Mouse (Mus musculus): ENCODE data around the gene Shkbp1. TPM values are rescaled to one million over a fixed set of nuclear protein-coding genes. Genes with fewer than 3 reads are reported as not detected.

The Shkbp1 gene
- polyA plus RNA-seq, 1 experiment, result 41.6 TPM

- 95% methylated on average over 8 of the region's 8 CpGs for WGBS
- Histone ChIP-seq H3K4me1 (ENCODE audit: control insufficient read depth, insufficient read depth, low read length) (peaks cover 11% of the 10 kb centered on the region), H3K4me3 (replicated peaks; ENCODE audit: insufficient read depth, low read depth, low read length) (no peak overlapping the region), H3K27ac (ENCODE audit: insufficient read depth, low read length) (no peak overlapping the region), H3K27me3 (ENCODE audit: control insufficient read depth, insufficient read depth, low read length) (peaks cover 1% of the 10 kb centered on the region; the same call in 1 of the 2 replicates)
- TF ChIP-seq CTCF (IDR thresholded peaks at IDR 0.05; ENCODE audit: borderline replicate concordance, insufficient read depth, low read depth, low read length), result no peak
- no peak for DNase-seq
Observed at GRCm38 (mm10) chr7:27327500-27327899, 28.3 kb downstream of the Shkbp1 start.

- no peak for TF ChIP-seq POLR2A (IDR thresholded peaks at IDR 0.05; ENCODE audit: borderline replicate concordance, insufficient read depth, low read length)
- no peak for TF ChIP-seq CTCF (IDR thresholded peaks at IDR 0.05; ENCODE audit: borderline replicate concordance, insufficient read depth, low read depth, low read length)
- H3K4me3 ChIP-seq (replicated peaks; ENCODE audit: insufficient read depth, low read depth, low read length), result no peak overlapping the region
- no peaks in the 10 kb centered on the region; the same call in 1 of the 2 replicates for H3K27me3 ChIP-seq (ENCODE audit: control insufficient read depth, insufficient read depth, low read length)
- H3K4me1 ChIP-seq (ENCODE audit: control insufficient read depth, insufficient read depth, low read length), result peaks cover 11% of the 10 kb centered on the region
- no peak overlapping the region for H3K27ac ChIP-seq (ENCODE audit: insufficient read depth, low read length)
- DNase-seq, result peak; percentile 65 to 75
- 77% methylated on average over 34 of the region's 34 CpGs for WGBS
Observed at GRCm38 (mm10) chr7:27326101-27326880, 29.5 kb downstream of the Shkbp1 start.

GRCm38 (mm10) chr7:27325697-27326096 is 30.1 kb downstream of the Shkbp1 start:
- H3K4me1 ChIP-seq (ENCODE audit: control insufficient read depth, insufficient read depth, low read length), result peaks cover 7% of the 10 kb centered on the region
- no peak overlapping the region for H3K27ac ChIP-seq (ENCODE audit: insufficient read depth, low read length)
- TF ChIP-seq CTCF (IDR thresholded peaks at IDR 0.05; ENCODE audit: borderline replicate concordance, insufficient read depth, low read depth, low read length) (no peak), POLR2A (IDR thresholded peaks at IDR 0.05; ENCODE audit: borderline replicate concordance, insufficient read depth, low read length) (no peak)
- no peaks in the 10 kb centered on the region; the same call in 1 of the 2 replicates for H3K27me3 ChIP-seq (ENCODE audit: control insufficient read depth, insufficient read depth, low read length)
- H3K4me3 ChIP-seq (replicated peaks; ENCODE audit: insufficient read depth, low read depth, low read length), result peak overlapping the region; percentile 12
- DNase-seq, result peak; percentile 61 to 68
- WGBS, result 8% methylated on average over 24 of the region's 24 CpGs

- Histone ChIP-seq H3K27me3 (ENCODE audit: control insufficient read depth, insufficient read depth, low read length) (no peaks in the 10 kb centered on the region), H3K27ac (ENCODE audit: insufficient read depth, low read length) (no peak overlapping the region), H3K4me3 (replicated peaks; ENCODE audit: insufficient read depth, low read depth, low read length) (no peak overlapping the region), H3K4me1 (ENCODE audit: control insufficient read depth, insufficient read depth, low read length) (peaks cover 7% of the 10 kb centered on the region)
- 47% methylated on average over 18 of the region's 20 CpGs for WGBS
- TF ChIP-seq POLR2A (IDR thresholded peaks at IDR 0.05; ENCODE audit: borderline replicate concordance, insufficient read depth, low read length) (no peak), CTCF (IDR thresholded peaks at IDR 0.05; ENCODE audit: borderline replicate concordance, insufficient read depth, low read depth, low read length) (no peak)
- no peak for DNase-seq
Observed at GRCm38 (mm10) chr7:27324928-27325327, 30.9 kb downstream of the Shkbp1 start.

GRCm38 (mm10) chr7:27324161-27324560 is 31.7 kb downstream of the Shkbp1 start:
- Histone ChIP-seq H3K27ac (ENCODE audit: insufficient read depth, low read length) (no peak overlapping the region), H3K4me3 (replicated peaks; ENCODE audit: insufficient read depth, low read depth, low read length) (no peak overlapping the region), H3K27me3 (ENCODE audit: control insufficient read depth, insufficient read depth, low read length) (no peaks in the 10 kb centered on the region), H3K4me1 (ENCODE audit: control insufficient read depth, insufficient read depth, low read length) (0 out of 2 replicates have a peak, but pooled peaks cover 3% of the 10 kb centered on the region)
- no peak for DNase-seq
- 97% methylated on average over 11 of the region's 11 CpGs for WGBS
- TF ChIP-seq CTCF (IDR thresholded peaks at IDR 0.05; ENCODE audit: borderline replicate concordance, insufficient read depth, low read depth, low read length) (no peak), POLR2A (IDR thresholded peaks at IDR 0.05; ENCODE audit: borderline replicate concordance, insufficient read depth, low read length) (no peak)

- Histone ChIP-seq H3K4me3 (replicated peaks; ENCODE audit: insufficient read depth, low read depth, low read length) (no peak overlapping the region), H3K4me1 (ENCODE audit: control insufficient read depth, insufficient read depth, low read length) (0 out of 2 replicates have a peak, but pooled peaks cover 3% of the 10 kb centered on the region), H3K27me3 (ENCODE audit: control insufficient read depth, insufficient read depth, low read length) (no peaks in the 10 kb centered on the region), H3K27ac (ENCODE audit: insufficient read depth, low read length) (no peak overlapping the region)
- 77% methylated on average over 5 of the region's 5 CpGs for WGBS
- DNase-seq, result no peak
- no peak for TF ChIP-seq CTCF (IDR thresholded peaks at IDR 0.05; ENCODE audit: borderline replicate concordance, insufficient read depth, low read depth, low read length)
- TF ChIP-seq POLR2A (IDR thresholded peaks at IDR 0.05; ENCODE audit: borderline replicate concordance, insufficient read depth, low read length), result no peak
Observed at GRCm38 (mm10) chr7:27323001-27323400, 32.8 kb downstream of the Shkbp1 start.

GRCm38 (mm10) chr7:27322291-27322690 is 33.5 kb downstream of the Shkbp1 start:
- H3K27ac ChIP-seq (ENCODE audit: insufficient read depth, low read length), result no peak overlapping the region
- no peak overlapping the region for H3K4me3 ChIP-seq (replicated peaks; ENCODE audit: insufficient read depth, low read depth, low read length)
- 0 out of 2 replicates have a peak, but pooled peaks cover 3% of the 10 kb centered on the region for H3K4me1 ChIP-seq (ENCODE audit: control insufficient read depth, insufficient read depth, low read length)
- no peaks in the 10 kb centered on the region for H3K27me3 ChIP-seq (ENCODE audit: control insufficient read depth, insufficient read depth, low read length)
- 38% methylated on average over 13 of the region's 13 CpGs for WGBS
- no peak for DNase-seq
- no peak for TF ChIP-seq CTCF (IDR thresholded peaks at IDR 0.05; ENCODE audit: borderline replicate concordance, insufficient read depth, low read depth, low read length)
- TF ChIP-seq POLR2A (IDR thresholded peaks at IDR 0.05; ENCODE audit: borderline replicate concordance, insufficient read depth, low read length), result no peak

GRCm38 (mm10) chr7:27319411-27319810 is 36.4 kb downstream of the Shkbp1 start:
- H3K4me3 ChIP-seq (replicated peaks; ENCODE audit: insufficient read depth, low read depth, low read length), result no peak overlapping the region

More at GRCm38 (mm10) chr7:27319411-27319810, 36.4 kb downstream of the Shkbp1 start:
- Histone ChIP-seq H3K27ac (ENCODE audit: insufficient read depth, low read length) (no peak overlapping the region), H3K4me1 (ENCODE audit: control insufficient read depth, insufficient read depth, low read length) (peaks cover 5% of the 10 kb centered on the region), H3K27me3 (ENCODE audit: control insufficient read depth, insufficient read depth, low read length) (no peaks in the 10 kb centered on the region)
- 76% methylated on average over 22 of the region's 22 CpGs for WGBS
- no peak for DNase-seq
- TF ChIP-seq CTCF (IDR thresholded peaks at IDR 0.05; ENCODE audit: borderline replicate concordance, insufficient read depth, low read depth, low read length) (no peak), POLR2A (IDR thresholded peaks at IDR 0.05; ENCODE audit: borderline replicate concordance, insufficient read depth, low read length) (no peak)

Measured in cerebellum, adult 2 months (tissue).